Mouse (Mus musculus) ES-E14 (cell line): ENCODE data around the gene Vnn1.

Experiments
- CHD2 ChIP-seq: IDR thresholded peaks from 2 replicates; pipeline ENCODE4 v1.6.1; 2014; ENCODE audit warnings: mild to moderate bottlenecking, low read depth, low read length, inconsistent platforms
- HCFC1 ChIP-seq: IDR thresholded peaks from 2 replicates; pipeline ENCODE4 v1.6.1; 2012; ENCODE audit warnings: low read length, inconsistent platforms, borderline replicate concordance; ENCODE audit not compliant: insufficient read depth
- MAFK ChIP-seq: IDR thresholded peaks from 2 replicates; pipeline ENCODE4 v1.6.1; 2014; ENCODE audit warnings: mild to moderate bottlenecking, low read depth, low read length, inconsistent platforms; ENCODE audit not compliant: insufficient read depth
- ZC3H11A ChIP-seq: IDR thresholded peaks from 2 replicates; pipeline ENCODE4 v1.6.1; 2012; ENCODE audit warnings: low read depth, mild to moderate bottlenecking, inconsistent platforms, low read length, borderline replicate concordance
- ZNF384 ChIP-seq: IDR thresholded peaks from 2 replicates; pipeline ENCODE4 v1.6.1; 2012; ENCODE audit warnings: low read depth, low read length, inconsistent platforms

- no peak for TF ChIP-seq ZNF384
- TF ChIP-seq MAFK = no peak
- TF ChIP-seq HCFC1 = no peak
- peak; percentile 23; the same call in 1 of the 2 replicates for TF ChIP-seq ZC3H11A
- no peak for TF ChIP-seq CHD2
Observed at GRCm38 (mm10) chr10:23942465-23942864, 48.0 kb downstream of the Vnn1 start.
